Mouse (Mus musculus): ENCODE data around the gene Asb2. TPM values are rescaled to one million over a fixed set of nuclear protein-coding genes. Genes with fewer than 3 reads are reported as not detected.

The Asb2 gene
- total and polyA plus RNA-seq, 3 experiments = 3.0 to 5.3 (median 4.1) TPM

DNA sequence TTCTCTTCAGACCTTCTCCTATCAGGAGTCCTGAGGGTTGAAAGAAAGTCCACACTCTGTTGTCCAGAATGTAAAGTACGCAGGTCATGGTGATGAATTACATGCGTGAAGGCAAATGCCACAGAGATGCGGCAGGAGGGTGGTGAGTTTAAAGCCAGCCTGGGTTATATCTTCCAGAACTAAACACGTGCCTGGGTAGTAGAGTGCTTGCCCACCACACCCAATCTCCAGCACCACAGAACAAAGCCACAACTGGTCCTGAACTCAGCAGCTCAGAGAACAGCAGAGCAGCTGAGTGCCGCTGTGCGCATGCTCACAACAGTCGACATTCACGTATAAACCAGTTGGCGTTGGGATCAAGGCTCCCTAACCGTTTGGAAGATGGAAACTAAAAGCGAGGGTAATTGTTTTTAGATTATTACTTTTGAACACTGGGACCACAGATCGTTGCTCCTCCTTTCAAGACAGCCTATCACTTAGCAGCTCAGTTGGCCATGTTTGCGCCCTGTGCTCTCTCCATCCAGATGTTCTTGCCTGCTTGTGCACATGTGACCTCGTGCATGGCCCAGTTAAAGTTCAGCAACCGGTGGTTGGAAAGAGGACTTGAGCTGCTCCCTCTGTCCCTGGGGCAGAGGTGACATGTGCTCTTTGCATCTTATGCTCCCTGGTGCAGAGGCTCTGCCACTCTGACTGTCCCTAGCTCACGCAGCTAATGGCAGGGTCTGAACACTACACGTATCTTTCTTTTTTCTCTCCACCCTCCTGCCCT is 5.9 kb upstream of the Asb2 start:
- DNase-seq (ENCODE audit: extremely low read depth) = no peak
- TF ChIP-seq MAX (IDR thresholded peaks at IDR 0.05; ENCODE audit: low read length) (0 out of 2 replicates have a peak, but pooled peaks have one; percentile 13), POLR2A (IDR thresholded peaks at IDR 0.05; ENCODE audit: low read depth, low read length) (no peak), CTCF (conservative IDR thresholded peaks at IDR 0.05 in 1 of 2, IDR thresholded peaks at IDR 0.05 in 1 of 2; ENCODE audit: low read depth in 2 of 2, low read length in 2 of 2) (no peak), BHLHE40 (IDR thresholded peaks at IDR 0.05; ENCODE audit: low read depth, low read length) (peak; percentile 46), NELFE (IDR thresholded peaks at IDR 0.05; ENCODE audit: low read depth, low read length) (no peak), PAX5 (IDR thresholded peaks at IDR 0.05; ENCODE audit: low read length) (no peak), ZKSCAN1 (IDR thresholded peaks at IDR 0.05; ENCODE audit: borderline replicate concordance, low read depth, low read length) (no peak), E2F4 (IDR thresholded peaks at IDR 0.05; ENCODE audit: insufficient replicate concordance, low read depth, low read length) (no peak), POLR2AphosphoS2 (IDR thresholded peaks at IDR 0.05; ENCODE audit: low read depth, low read length) (no peak), CHD1 (IDR thresholded peaks at IDR 0.05; ENCODE audit: low read depth, low read length) (no peak), MEF2A (IDR thresholded peaks at IDR 0.05; ENCODE audit: borderline replicate concordance, low read depth, low read length) (no peak)
- peaks cover 3% of the 10 kb centered on the region for H3K27me3 ChIP-seq (replicated peaks)
- H3K4me3 ChIP-seq (replicated peaks in 1 of 3; ENCODE audit: low read depth in 2 of 3, low read length in 2 of 3, poor library complexity in 1 of 3) = no peak overlapping the region
- H3K9me3 ChIP-seq (replicated peaks; ENCODE audit: low read length) = peaks cover 4% of the 10 kb centered on the region
- no peak overlapping the region for H3K9ac ChIP-seq (ENCODE audit: insufficient read depth, low read depth)
- no peaks in the 10 kb centered on the region for H3K36me3 ChIP-seq (replicated peaks in 1 of 2; ENCODE audit: control insufficient read depth in 1 of 2, insufficient read depth in 1 of 2, low read length in 1 of 2)
- H3K27ac ChIP-seq (ENCODE audit: insufficient read depth, low read depth) = no peak overlapping the region
- H3K4me1 ChIP-seq (ENCODE audit: control insufficient read depth in 1 of 2, insufficient read depth in 2 of 2) = peaks cover 23 to 61% of the 10 kb centered on the region in 2 experiments
- in situ Hi-C loops (cut with MboI; ENCODE audit: low pct_ligation_motif_present, low pct_unique_long_range_greater_than_20kb, low sequenced_read_pairs) = loop anchor here (5.0 kb wide), 1 partner anchor 34 kb away; no protein-coding TSS in a partner anchor
- H3K4me2 ChIP-seq (ENCODE audit: insufficient read depth, low read depth, poor library complexity, severe bottlenecking) = no peak overlapping the region
- no peaks in the 10 kb centered on the region for H3K79me2 ChIP-seq (replicated peaks; ENCODE audit: control insufficient read depth, extremely low read depth, insufficient read depth, poor library complexity, severe bottlenecking)
- dilution Hi-C loops (cut with MboI; ENCODE audit: extremely low pct_ligation_motif_present, extremely low pct_unique_long_range_greater_than_20kb, low sequenced_read_pairs) = no loop called here

DNA sequence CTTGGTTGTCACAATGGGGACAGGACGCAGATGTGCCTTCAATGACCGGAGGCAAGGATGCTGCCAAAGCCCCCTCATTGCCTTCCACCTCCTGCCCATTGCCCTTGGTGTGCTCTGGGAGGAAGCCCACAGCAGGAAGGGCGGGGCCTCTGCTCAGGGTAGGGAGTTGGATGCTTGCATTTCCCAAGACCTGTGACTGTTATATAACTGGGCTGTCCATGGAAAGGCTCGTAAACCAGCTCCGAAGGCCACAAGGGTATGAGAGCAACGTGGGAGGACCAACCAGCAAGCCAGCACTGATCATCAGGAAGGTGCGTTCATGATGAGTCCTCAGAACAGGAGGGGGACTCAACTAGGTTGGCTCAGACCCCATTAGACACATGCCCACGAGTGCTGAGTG is 5.0 kb upstream of the Asb2 start:
- in situ Hi-C loops (cut with MboI; ENCODE audit: low pct_ligation_motif_present, low pct_unique_long_range_greater_than_20kb, low sequenced_read_pairs) (loop anchor here (5.0 kb wide), 1 partner anchor 34 kb away; no protein-coding TSS in a partner anchor), dilution Hi-C loops (cut with MboI; ENCODE audit: extremely low pct_ligation_motif_present, extremely low pct_unique_long_range_greater_than_20kb, low sequenced_read_pairs) (no loop called here)
- no peak overlapping the region for H3K9ac ChIP-seq (ENCODE audit: insufficient read depth, low read depth)
- TF ChIP-seq MYC (IDR thresholded peaks at IDR 0.05; ENCODE audit: low read depth, low read length) (no peak), USF1 (IDR thresholded peaks at IDR 0.05; ENCODE audit: low read depth, low read length) (no peak), MEF2A (IDR thresholded peaks at IDR 0.05; ENCODE audit: borderline replicate concordance, low read depth, low read length) (no peak), SIN3A (IDR thresholded peaks at IDR 0.05; ENCODE audit: low read length) (no peak), ZKSCAN1 (IDR thresholded peaks at IDR 0.05; ENCODE audit: borderline replicate concordance, low read depth, low read length) (no peak), TBP (conservative IDR thresholded peaks at IDR 0.05; ENCODE audit: low read depth, low read length) (no peak), JUND (conservative IDR thresholded peaks at IDR 0.05; ENCODE audit: low read depth, low read length) (no peak), ZMIZ1 (IDR thresholded peaks at IDR 0.05; ENCODE audit: low read depth, low read length) (no peak), CHD1 (IDR thresholded peaks at IDR 0.05; ENCODE audit: low read depth, low read length) (no peak), ETS1 (conservative IDR thresholded peaks at IDR 0.05; ENCODE audit: low read depth, low read length) (no peak)
- no peak overlapping the region for H3K4me2 ChIP-seq (ENCODE audit: insufficient read depth, low read depth, poor library complexity, severe bottlenecking)
- H3K79me2 ChIP-seq (replicated peaks; ENCODE audit: control insufficient read depth, extremely low read depth, insufficient read depth, poor library complexity, severe bottlenecking) = no peaks in the 10 kb centered on the region
- H3K36me3 ChIP-seq (replicated peaks in 1 of 2; ENCODE audit: control insufficient read depth in 1 of 2, insufficient read depth in 1 of 2, low read length in 1 of 2) = no peaks in the 10 kb centered on the region
- DNase-seq (ENCODE audit: extremely low read depth) = no peak
- no peak overlapping the region for H3K4me3 ChIP-seq (replicated peaks in 1 of 3; ENCODE audit: low read depth in 2 of 3, low read length in 2 of 3, poor library complexity in 1 of 3)
- no peak overlapping the region for H3K27ac ChIP-seq (ENCODE audit: insufficient read depth, low read depth)
- peaks cover 2% of the 10 kb centered on the region for H3K27me3 ChIP-seq (replicated peaks)
- H3K9me3 ChIP-seq (replicated peaks; ENCODE audit: low read length) = peaks cover 4% of the 10 kb centered on the region
- H3K4me1 ChIP-seq (ENCODE audit: control insufficient read depth in 1 of 2, insufficient read depth in 2 of 2) = peaks cover 23 to 61% of the 10 kb centered on the region in 2 experiments
